ENCODE assay signal across 14 mouse cellular contexts in genomic region chr1:106630973-106631372, GRCm38 (mm10).
DNase-seq lines count a peak whose midpoint lies in the region; ATAC-seq and TF ChIP-seq lines count a peak whose summit lies in the region.
"Had no signal": no experiment of that assay in that cellular context is flagged by ENCODE, and none has a peak within 500 bp of the region (broad histone marks: within the 10 kb centered on the region; RNA-seq: fewer than 3 reads in every experiment).

No protein-coding gene starts in this region.

- TF ChIP-seq CTCF in layer of hippocampus, adult 2 months (conservative IDR thresholded peaks at IDR 0.05): no peak

- no peak for ATAC-seq in heart, embryonic 16.5 days (replicated peaks; ENCODE audit: extremely low read depth, insufficient read depth, low FRiP score)
- no peak for ATAC-seq in embryonic facial prominence, embryonic 13.5 days (ENCODE audit: insufficient number of reproducible peaks, insufficient read depth, low FRiP score, low TSS enrichment, low read depth)
- ATAC-seq in limb, embryonic 15.5 days (ENCODE audit: insufficient number of reproducible peaks, low FRiP score, low TSS enrichment, low read depth): no peak
- ATAC-seq: forebrain, postnatal 0 days; liver, postnatal 0 days had no signal

- no peak for DNase-seq in heart, adult 11 months
- DNase-seq in layer of hippocampus, adult 2 months (ENCODE audit: low spot score in 2 of 2): no peak
- no peak for DNase-seq in layer of hippocampus, adult 18-20 months (ENCODE audit: low spot score in 2 of 2)
- DNase-seq in adrenal gland, postnatal 10 days: no peak
- DNase-seq: forebrain, postnatal 0 days; gastrocnemius, postnatal 10 days; kidney, adult 8-10 months; left cerebral cortex, postnatal 4 days; liver, postnatal 0 days; thymus, postnatal 25 days had no signal

- no peak overlapping the region for H3K4me3 ChIP-seq in heart, embryonic 16.5 days (ENCODE audit: low read length)
- H3K4me3 ChIP-seq in layer of hippocampus, adult 2 months: no peak overlapping the region
- H3K4me3 ChIP-seq in embryonic facial prominence, embryonic 13.5 days: no peak overlapping the region
- H3K4me3 ChIP-seq in limb, embryonic 15.5 days: no peak overlapping the region
- H3K4me3 ChIP-seq: midbrain, embryonic 12.5 days had no signal

- peaks cover 38% of the 10 kb centered on the region for H3K4me1 ChIP-seq in heart, embryonic 16.5 days (ENCODE audit: control insufficient read depth, insufficient read depth, low read length)
- peaks cover 33% of the 10 kb centered on the region for H3K4me1 ChIP-seq in embryonic facial prominence, embryonic 13.5 days
- peaks cover 28% of the 10 kb centered on the region for H3K4me1 ChIP-seq in limb, embryonic 15.5 days

- H3K36me3 ChIP-seq in heart, embryonic 16.5 days (ENCODE audit: control insufficient read depth, insufficient read depth): no peaks in the 10 kb centered on the region
- no peaks in the 10 kb centered on the region for H3K36me3 ChIP-seq in embryonic facial prominence, embryonic 13.5 days
- no peaks in the 10 kb centered on the region for H3K36me3 ChIP-seq in limb, embryonic 15.5 days
- H3K36me3 ChIP-seq: midbrain, embryonic 12.5 days had no signal

- 43% methylated on average over 2 of the region's 2 CpGs for WGBS in heart, embryonic 16.5 days
- 57% methylated on average over 2 of the region's 2 CpGs for WGBS in embryonic facial prominence, embryonic 13.5 days
- 50% methylated on average over 2 of the region's 2 CpGs for WGBS in limb, embryonic 15.5 days

- H3K27ac ChIP-seq in heart, embryonic 16.5 days (ENCODE audit: low read length): peak overlapping the region; percentile 79
- H3K27ac ChIP-seq in layer of hippocampus, adult 2 months: peak overlapping the region; percentile 33
- peak overlapping the region; percentile 90 for H3K27ac ChIP-seq in embryonic facial prominence, embryonic 13.5 days
- peak overlapping the region; percentile 88; the same call in 1 of the 2 replicates for H3K27ac ChIP-seq in limb, embryonic 15.5 days

- H3K9me3 ChIP-seq in heart, embryonic 16.5 days (replicated peaks; ENCODE audit: control insufficient read depth, low read length): no peaks in the 10 kb centered on the region
- H3K9me3 ChIP-seq in embryonic facial prominence, embryonic 13.5 days: no peaks in the 10 kb centered on the region
- H3K9me3 ChIP-seq in limb, embryonic 15.5 days: no peaks in the 10 kb centered on the region
- H3K9me3 ChIP-seq: midbrain, embryonic 12.5 days had no signal

- no peaks in the 10 kb centered on the region for H3K27me3 ChIP-seq in heart, embryonic 16.5 days (ENCODE audit: control insufficient read depth, insufficient read depth, low read length)
- no peaks in the 10 kb centered on the region for H3K27me3 ChIP-seq in embryonic facial prominence, embryonic 13.5 days
- no peaks in the 10 kb centered on the region for H3K27me3 ChIP-seq in limb, embryonic 15.5 days
- H3K27me3 ChIP-seq: midbrain, embryonic 12.5 days had no signal

- H3K9ac ChIP-seq in heart, embryonic 16.5 days (ENCODE audit: low read length): no peak overlapping the region; the same call in 1 of the 2 replicates
- no peak overlapping the region for H3K9ac ChIP-seq in embryonic facial prominence, embryonic 13.5 days
- no peak overlapping the region for H3K9ac ChIP-seq in limb, embryonic 15.5 days
- H3K9ac ChIP-seq: forebrain, postnatal 0 days; liver, postnatal 0 days; midbrain, embryonic 12.5 days had no signal

- no peak overlapping the region for H3K4me2 ChIP-seq in heart, embryonic 16.5 days (ENCODE audit: low read depth, low read length)
- H3K4me2 ChIP-seq in embryonic facial prominence, embryonic 13.5 days: peak overlapping the region; percentile 43; the same call in 1 of the 2 replicates
- H3K4me2 ChIP-seq in limb, embryonic 15.5 days: no peak overlapping the region
- H3K4me2 ChIP-seq: midbrain, embryonic 12.5 days had no signal

Comparison
In these comparisons a context has a peak if more than half of its experiments do, and no peak if none do; other contexts are left out.
1. H3K27ac ChIP-seq: peak in every context shown above with its lines; median percentile 90 in embryonic facial prominence, embryonic 13.5 days; 88 in limb, embryonic 15.5 days; 79 in heart, embryonic 16.5 days; 33 in layer of hippocampus, adult 2 months.